Mouse (Mus musculus): ENCODE results near the gene Dusp1. TPM values are rescaled to one million over a fixed set of nuclear protein-coding genes. Genes with fewer than 3 reads are reported as not detected.
A peak's percentile ranks its signal among the peaks of the same experiment; 100 is the strongest.

Gene Dusp1
- total RNA-seq (2015; ENCODE audit: low replicate concordance) (156 and 175 TPM in 2 replicates), total RNA-seq (2017; ENCODE audit: low replicate concordance) (20.0 and 35.4 TPM in 2 replicates)

DNA sequence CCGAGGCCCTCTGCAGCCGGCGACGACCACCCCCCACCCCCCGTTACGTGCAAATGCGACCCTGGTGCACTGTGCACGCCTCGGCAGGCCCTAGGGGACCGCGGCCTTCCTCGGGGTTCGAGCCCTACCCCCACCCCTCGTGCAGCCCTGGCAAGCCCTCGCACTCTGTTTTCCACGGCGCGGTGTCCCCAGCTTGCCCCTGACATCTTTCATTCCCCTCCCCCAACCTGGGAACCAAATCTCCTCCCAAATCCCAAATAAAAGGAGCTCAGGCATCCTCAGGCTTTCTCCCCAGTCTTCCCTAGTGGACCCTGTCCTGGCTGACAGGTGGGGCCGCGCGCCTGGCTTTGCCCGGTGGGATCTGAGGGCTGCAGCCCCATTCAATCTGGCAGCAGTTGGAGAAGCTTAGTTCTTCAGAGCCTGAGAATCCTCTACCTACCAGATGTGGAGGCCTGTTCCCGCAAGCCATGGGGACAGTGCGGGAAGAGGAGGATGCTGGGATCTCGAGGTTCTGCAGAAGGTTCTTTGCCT is at the start of gene Dusp1:
TSS of gene Dusp1 (minus strand) at position 478 of the 531 bp plus-strand sequence.
- ATAC-seq (replicated peaks; ENCODE audit: low FRiP score, poor library complexity, severe bottlenecking) = no peak

DNA sequence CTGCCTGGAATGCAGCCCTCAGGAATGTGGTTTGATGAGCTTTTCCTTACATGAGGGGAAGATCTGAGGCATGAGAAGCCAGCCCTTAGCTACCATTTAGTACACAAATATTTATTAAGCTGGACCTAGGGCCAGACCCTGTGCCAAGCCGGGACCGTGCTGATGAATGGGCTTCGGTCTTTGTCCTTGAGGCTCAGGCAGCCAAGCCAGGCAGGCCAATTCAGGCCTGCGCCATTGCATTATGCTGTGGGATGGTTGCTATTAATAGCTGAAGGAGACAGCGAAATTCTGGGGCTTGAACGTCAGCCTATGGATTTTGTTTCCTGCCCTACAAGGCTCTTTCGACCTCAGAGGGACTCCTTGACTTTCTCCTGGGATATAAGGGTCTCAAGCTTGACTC is 49.4 kb upstream of the Dusp1 start:
- ATAC-seq (replicated peaks; ENCODE audit: low FRiP score, poor library complexity, severe bottlenecking) = no peak

DNA sequence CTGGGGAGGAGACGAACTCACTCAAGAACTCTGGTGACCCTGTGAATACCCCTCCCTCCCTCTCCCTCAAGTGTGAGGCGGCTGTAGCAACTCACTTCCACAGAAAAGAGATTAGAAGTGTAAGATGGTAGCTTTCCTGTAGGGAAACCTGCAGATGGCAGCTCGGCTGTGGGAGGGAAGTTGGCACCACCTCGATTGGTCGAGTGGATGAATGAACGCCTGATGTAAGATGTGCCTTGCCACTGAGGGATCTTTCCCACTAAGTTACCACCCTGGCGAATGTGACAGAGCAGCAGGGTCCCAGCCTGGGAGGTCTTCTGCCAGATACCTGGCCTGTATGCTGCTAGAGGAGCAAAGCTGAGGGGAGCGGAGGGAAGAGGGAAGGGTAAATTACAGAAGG is 47.9 kb upstream of the Dusp1 start:
- ATAC-seq (replicated peaks; ENCODE audit: low FRiP score, poor library complexity, severe bottlenecking) = no peak

DNA sequence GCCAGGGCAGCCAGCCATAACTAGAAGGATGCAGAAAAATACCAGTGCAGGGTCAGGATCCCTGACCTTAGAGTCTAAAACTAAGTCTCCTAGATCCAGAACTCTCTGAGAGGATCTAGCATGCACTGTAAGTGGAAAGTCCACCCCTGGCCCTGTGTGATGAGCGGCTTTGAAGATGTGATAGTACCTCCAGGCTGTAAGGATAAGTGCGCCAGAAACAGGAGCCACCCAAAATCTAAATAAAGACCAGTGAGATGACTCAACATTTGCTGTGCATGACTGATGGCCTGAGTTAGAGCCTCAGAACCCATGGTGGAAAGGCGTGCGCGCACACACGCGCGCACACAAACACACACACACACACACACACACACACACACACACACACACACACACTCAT is 46.9 kb upstream of the Dusp1 start:
- ATAC-seq (replicated peaks; ENCODE audit: low FRiP score, poor library complexity, severe bottlenecking) = no peak

DNA sequence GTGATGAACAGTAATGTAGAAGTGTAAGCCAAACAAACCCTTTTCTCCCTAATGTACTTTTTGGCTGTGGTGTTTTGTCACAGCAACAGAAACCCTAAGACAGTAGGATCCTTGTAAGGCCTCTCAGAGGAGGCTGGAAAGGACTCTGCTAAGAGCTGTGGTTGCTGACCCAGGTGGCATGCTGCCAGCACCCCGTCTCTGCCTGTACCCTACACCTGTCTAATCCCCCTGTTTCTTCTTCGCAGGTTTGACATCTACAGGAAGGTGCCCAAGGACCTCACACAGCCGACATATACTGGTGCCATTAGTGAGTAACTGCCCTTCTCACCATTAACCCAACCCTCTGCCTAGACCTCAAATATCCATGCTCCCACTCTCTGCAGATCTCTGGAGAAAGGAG is 46.4 kb upstream of the Dusp1 start:
- no peak for ATAC-seq (replicated peaks; ENCODE audit: low FRiP score, poor library complexity, severe bottlenecking)

DNA sequence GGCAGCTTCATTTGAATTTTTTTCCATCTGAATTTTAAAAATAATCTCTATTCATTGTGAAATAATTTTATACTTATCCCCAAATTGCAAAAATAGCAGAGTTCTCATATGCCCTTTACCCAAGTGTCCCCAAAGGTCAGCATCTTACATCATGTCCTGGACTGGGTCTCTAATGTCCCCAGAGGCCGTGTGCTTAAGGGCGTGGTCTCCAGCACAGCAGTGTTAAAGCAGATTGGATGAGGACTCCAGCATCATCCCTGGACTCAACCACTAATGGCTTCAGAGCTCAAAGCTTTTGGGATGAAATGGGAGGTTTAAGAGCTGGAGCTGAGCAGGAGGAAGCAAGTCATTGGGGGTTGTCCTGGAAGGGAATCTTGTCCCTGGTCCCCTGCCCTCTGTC is 44.6 kb upstream of the Dusp1 start:
- ATAC-seq (replicated peaks; ENCODE audit: low FRiP score, poor library complexity, severe bottlenecking) = no peak

DNA sequence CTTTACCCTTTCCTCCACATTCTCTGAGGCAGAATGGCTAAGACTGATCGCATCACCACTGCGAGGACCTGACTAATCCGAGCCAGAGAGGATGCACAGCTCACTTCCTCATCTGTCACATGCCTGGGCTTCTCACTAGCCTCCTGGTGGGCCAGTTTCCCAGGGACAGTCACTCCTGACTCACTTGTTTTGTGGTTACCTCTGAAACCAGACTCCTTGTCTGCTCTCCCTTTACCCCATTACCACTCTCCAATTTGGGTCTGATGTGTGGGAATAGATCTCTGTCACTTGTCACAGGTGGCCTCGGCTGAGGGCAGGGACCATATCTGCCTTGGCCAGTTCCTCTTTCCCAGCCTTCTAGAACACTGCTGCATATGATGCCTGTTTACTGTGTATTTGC is 43.7 kb upstream of the Dusp1 start:
- ATAC-seq (replicated peaks; ENCODE audit: low FRiP score, poor library complexity, severe bottlenecking) = no peak

DNA sequence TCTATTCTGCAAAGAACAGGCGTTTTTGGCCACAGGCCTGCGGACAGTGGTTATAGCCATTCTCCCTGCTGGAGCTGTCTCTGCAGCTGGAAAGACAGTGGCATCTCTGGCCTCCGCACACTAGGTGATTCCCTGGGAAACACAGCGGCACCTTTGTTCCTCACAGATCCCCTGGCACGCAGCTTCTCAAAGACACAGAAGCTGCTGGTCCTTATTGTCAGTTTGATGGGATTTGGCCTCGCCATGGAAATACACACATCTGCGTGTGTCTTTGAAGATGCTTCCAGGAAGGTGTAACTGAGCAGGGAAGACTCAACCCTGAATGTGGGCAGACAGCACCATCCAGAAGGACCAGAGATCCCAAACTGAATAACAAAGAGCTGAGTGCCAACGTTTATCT is 41.4 kb upstream of the Dusp1 start:
- no peak for ATAC-seq (replicated peaks; ENCODE audit: low FRiP score, poor library complexity, severe bottlenecking)

DNA sequence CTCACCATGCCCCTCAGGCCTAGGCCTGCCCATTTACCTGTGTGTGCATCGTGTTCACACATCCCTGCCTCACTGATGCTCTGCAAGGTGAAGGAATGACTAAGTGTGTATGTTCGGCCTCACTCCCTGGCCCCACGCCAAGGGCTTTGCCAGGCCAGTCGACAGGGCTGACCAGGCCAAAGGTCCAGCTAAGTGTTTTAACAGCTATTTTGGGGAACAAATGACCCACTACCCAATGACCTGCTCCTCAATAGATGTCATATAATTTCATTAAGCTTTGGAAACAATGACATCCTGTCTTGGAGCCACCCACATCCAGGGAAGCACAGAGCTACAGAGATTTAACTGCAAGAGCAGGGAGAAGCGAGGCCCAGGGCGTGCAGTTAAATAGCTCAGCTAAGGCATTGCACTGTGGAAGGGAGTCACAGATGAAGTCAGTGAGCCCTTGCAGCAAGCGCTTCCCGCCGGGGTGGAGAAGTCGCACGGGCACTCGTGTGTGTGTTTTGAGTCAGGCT is 40.5 kb upstream of the Dusp1 start:
- no peak for ATAC-seq (replicated peaks; ENCODE audit: low FRiP score, poor library complexity, severe bottlenecking)

DNA sequence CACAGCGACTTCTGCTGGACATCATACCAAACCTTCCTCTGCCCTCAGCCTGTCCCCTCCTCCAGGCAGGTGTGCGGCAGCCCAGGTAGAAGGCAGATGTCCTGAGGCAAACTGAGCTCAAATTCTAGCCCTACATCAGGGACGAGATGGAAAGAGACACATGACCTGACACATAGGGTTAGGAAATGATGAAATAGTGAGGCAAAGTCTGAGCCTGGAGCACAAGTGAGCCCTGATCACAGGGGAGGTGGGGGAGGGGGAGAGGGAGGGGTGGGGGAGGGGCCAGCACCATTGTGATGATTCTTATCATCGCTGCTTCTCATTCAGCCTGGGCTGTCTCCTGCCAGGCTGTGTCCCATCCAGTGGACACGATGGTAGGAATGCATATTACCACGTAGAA is 40.0 kb upstream of the Dusp1 start:
- no peak for ATAC-seq (replicated peaks; ENCODE audit: low FRiP score, poor library complexity, severe bottlenecking)

DNA sequence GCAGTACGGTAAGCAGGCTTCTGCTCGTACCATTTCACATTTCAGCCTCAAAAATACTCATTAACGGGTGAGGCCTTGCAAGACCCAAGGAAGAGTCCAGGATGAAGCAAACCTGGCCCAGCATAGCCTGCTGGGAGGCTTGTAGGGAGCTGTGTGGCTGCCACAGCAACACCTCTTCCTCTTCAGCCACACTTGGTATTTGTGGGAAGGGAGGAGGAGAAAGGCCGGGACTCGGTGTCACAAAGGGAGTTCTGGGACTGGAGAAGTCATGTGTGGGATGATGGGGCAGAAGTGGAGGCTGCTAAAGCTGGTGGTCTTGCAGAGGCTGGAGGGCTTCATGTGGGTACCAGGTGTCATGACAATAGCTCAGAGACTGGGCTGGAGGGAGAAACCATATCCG is 39.6 kb upstream of the Dusp1 start:
- ATAC-seq (replicated peaks; ENCODE audit: low FRiP score, poor library complexity, severe bottlenecking) = no peak

DNA sequence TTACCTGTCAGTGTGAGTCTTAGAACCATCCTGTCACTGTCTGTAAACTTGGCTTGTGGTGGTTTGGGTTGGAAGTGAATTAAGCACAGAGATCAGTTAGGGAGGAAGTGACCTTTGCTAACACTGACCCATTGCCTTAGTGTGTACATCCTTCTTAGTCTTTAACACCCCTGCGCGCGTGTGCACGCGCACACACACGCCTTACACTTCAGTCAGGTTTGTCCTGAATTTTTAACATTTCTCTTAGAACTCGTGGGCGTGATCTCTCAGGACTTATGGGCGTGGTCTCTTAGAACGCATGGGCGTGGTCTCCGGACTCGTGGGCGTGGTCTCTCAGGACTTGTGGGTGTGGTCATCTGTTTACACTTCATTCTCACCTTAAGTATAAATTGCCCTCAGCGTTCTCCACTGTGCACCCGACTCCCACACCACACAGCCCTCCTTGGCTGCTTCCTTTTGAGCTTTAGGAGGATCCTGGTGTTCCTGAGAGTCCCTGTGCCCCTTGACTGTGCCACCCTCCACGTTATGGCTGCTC is 39.1 kb upstream of the Dusp1 start:
- peak; percentile 73 for ATAC-seq (replicated peaks; ENCODE audit: low FRiP score, poor library complexity, severe bottlenecking)

DNA sequence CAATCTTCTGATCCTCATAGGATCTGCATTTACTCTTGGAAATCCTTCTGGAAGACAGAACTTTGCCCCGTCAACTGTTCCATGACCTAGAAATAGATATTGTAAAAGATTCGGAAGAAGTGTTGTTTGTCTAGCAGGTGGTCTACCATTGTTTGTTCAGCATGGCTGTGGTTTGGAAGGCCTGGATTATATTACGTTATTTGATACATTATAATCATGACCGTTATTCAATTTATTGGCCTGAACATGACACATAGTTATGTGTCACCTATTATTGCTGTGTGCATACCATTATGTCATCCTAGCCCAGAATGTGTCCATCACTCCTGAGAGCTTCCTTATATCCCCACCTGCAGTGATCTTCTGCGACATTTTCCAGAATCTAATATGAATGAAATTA is 36.9 kb upstream of the Dusp1 start:
- ATAC-seq (replicated peaks; ENCODE audit: low FRiP score, poor library complexity, severe bottlenecking) = no peak

DNA sequence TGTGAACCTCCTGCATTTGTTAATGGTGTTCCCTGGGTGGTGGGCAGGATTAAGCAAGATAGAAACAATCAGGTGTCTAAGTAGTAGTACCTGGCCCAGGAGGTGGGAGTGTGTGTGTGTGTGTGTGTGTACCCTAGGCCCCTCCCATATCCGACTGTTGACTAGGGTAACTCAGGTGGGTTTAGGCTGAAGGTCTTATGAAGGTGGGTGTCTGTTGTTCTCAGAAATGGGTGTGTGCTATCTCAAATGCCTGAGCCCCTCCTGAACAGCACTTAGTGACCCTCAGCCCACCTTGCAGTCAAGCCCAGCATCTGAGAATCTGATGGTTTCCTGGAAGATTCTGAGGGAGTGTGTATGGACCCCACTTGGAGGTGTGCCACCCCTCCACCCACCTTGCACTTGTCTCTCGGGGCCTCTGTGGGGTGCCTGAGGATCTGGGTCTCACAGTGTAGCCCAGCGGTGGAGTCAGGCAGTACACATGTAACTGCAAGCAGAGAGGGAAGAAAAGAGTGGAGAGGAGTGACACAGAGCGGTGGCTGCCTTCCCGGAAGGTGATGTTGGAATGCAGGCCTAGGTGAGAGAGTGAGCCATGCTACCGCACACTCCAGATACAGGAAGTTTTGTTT is 35.0 kb upstream of the Dusp1 start:
- ATAC-seq (replicated peaks; ENCODE audit: low FRiP score, poor library complexity, severe bottlenecking) = no peak

DNA sequence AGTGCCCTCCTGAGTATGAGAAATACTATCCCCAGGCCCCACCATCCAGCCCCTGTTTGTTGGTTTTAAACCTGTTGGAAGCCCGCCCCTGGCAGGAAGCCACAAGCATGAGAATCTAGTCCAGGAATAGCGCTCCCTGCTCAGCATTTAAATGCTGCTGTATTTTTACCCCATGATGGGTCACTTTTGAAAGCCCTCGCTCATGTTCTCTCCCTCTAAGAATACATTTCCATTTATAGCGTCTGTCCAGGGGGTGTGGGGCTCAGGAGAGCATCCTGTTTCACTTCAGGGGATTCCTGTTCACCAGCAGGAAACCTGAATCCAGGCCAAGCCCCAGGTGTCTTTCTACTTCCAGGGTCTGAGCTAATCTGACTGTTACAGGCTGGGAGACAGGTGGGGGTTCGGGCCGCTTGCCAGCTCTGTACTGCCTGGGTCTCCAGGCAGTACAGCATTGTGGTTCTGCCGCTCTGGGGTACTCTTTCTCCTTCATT is 34.3 kb upstream of the Dusp1 start:
- no peak for ATAC-seq (replicated peaks; ENCODE audit: low FRiP score, poor library complexity, severe bottlenecking)

DNA sequence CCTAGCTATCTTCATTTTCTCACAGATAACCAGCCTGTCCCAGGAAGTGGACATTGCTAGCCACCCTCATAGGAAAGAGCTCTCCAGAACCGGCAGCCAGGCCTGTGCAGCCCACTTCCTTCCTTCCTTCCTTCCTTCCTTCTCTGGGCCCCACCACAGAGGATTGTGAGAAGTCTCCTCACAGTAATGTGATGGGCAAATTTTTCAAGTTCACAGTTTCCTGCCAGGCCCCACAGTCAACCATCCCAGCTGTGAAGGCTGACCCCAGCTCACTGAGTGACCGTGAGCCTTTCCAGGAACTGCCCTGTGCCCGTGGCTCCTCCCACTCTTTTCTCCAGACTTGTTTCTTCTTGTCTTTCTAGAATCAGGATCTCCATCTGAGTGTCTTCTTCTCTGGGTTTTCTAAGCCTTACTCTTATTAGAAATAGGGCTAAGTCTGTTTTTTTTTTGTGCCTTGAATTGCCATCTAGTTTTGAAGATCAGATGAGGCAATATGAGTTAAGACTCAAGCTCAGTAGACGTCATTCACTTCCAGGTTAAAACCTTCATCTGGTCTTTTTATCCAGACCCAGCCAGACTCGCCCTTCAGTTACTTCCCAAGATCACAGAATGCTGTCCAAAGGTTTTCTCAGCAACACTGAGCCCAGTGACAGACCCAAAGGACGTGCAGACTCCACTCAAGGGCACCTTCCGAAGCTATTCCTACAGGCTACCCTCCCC is 33.7 kb upstream of the Dusp1 start:
- ATAC-seq (replicated peaks; ENCODE audit: low FRiP score, poor library complexity, severe bottlenecking) = no peak

DNA sequence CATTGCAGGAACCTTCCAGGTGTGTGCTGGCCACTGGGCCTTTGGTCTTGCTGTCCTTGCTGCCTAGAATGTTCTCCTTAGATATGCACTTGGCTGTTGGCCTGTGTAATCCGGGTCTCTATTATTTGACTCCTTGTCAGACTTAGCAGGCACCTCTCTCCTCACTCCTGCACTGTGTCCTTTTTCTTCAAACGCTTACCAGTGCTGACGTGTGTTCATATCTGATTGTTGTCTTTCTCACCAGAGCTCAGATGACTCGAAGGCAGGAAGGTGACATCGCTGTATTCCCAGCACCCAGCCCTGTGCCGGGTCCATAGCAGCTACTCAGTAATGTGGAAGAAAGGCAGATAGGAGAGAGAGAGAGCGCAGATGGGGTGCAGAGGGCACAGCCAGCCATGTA is 33.0 kb upstream of the Dusp1 start:
- ATAC-seq (replicated peaks; ENCODE audit: low FRiP score, poor library complexity, severe bottlenecking) = no peak

DNA sequence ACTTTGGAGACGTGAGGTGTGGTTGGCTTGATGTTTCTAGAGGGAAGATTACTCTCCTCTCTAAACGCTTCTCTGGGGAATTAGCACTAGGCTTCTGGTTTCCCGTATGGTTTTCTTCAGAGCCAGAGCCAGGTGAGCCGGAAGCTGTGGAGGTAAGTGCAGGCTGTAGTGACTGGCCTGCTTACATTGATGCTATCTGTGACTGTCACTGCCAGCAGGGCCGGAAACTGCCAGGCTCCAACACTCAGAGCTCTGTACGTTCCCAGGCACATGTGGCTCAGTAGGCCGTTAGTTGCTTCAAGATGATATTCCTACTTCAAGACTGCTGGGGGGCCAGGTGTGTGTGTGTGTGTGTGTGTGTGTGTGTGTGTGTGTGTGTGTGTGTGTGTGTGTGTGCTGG is 32.2 kb upstream of the Dusp1 start:
- ATAC-seq (replicated peaks; ENCODE audit: low FRiP score, poor library complexity, severe bottlenecking) = no peak

DNA sequence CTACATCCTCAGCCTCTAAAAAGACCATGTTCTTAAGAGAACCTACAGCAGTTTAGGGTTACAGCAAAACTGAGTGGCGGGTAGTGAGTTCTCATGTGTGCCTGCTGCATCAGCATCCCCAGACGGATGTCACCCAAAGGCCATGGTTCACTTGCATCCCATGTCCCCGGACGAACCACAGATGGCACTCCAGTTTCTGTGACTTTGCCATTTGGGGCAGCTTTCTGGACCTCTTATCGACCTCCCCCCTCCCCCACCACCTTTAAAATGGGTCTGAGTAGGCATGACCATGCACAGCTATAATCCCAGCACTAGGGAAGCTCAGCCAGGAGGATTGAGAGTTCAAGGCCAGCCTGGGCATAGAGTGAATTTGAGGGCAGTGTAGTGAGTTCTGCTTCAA is 31.3 kb upstream of the Dusp1 start:
- ATAC-seq (replicated peaks; ENCODE audit: low FRiP score, poor library complexity, severe bottlenecking) = no peak

DNA sequence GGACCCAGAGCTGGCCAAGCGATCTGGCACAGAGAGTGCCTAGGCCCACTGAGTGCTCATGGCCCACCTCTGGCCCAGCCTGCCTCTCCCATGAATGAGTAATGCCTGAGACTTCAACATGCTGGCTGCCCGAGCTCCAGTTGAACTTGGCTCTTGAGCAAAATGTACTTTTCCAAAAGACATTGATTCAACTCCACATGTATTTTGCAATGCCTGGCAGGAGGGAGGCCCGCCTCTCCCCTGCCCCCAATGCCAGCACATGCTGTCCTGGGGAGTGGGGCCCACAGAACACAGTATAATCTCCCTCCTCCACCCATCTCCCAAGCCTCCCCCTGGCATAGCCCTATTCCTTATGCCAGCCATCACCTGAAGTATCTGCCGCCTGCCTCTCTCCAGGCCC is 30.6 kb upstream of the Dusp1 start:
- no peak for ATAC-seq (replicated peaks; ENCODE audit: low FRiP score, poor library complexity, severe bottlenecking)

DNA sequence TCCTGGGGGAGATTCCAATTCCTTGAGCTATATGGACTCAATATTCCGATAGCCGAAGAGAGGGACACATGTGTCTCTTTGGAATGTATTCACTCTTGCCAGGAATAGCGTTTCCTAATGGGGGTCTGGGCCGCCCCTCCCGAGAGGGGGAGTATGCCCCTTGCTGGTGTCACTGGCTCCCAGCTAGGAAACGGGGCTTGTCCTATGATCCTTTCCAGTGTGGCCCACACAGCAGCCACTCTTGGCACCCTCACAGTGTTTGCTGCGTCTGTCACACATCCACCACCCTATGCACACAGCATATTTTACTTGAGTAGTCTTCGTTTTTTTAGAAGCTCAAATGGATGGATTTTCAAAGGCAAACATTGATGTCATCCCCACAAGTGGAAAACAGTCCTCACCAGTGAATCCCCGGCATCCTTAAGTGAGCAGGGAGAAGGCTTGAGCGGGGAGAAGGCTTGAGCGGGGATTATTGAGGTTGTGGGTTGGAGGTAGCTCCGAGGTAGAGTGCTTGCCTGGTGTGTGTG is 26.1 kb upstream of the Dusp1 start:
- ATAC-seq (replicated peaks; ENCODE audit: low FRiP score, poor library complexity, severe bottlenecking) = no peak

All from erythroid progenitor cell, adult 5-6 weeks (primary cell).